Mouse (Mus musculus): ENCODE measurements at regions not wholly inside any gene's neighbourhood (a gene's known extent, or its start where the extent isn't known, plus 50 kb on each side); places are given as distances from the start of the nearest gene placed in this dataset.

DNA sequence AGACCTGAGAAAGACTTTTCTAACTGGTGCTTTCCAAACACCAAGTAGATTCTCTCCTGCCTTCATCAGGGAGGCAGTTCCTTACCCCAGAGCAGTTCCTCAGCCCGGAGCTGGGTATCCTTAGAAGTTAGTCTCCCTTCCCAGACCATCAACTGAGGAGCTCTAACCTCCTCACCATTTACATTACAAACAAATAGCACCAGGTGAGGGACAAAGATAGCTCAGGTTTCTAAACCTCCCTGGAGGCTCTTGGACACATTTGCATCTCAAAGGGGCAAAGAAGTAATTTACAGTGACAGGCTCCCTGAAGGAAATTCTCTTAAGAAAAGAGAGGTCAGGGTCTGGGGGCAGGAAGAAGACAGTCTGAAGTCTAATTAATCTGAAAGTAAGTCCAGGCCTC lies 486.5 kb upstream of the Tmem132c start:
- TF ChIP-seq TAL1 (IDR thresholded peaks at IDR 0.05; ENCODE audit: low read length) (no peak), GATA1 (IDR thresholded peaks at IDR 0.05; ENCODE audit: low read length) (no peak)
